Mouse (Mus musculus): ENCODE results near the gene Ccl2. TPM values are rescaled to one million over a fixed set of nuclear protein-coding genes. Genes with fewer than 3 reads are reported as not detected.

The Ccl2 gene
- polyA plus RNA-seq, 1 experiment from 2014 or later = 0.45 TPM

GRCm38 (mm10) chr11:82047746-82048415 lies 12.5 kb downstream of the Ccl2 start:
- ATAC-seq = no peak
- Histone ChIP-seq H3K4me2 (ENCODE audit: low read length) (no peak overlapping the region), H3K27me3 (replicated peaks; ENCODE audit: control insufficient read depth, insufficient read depth, low read length) (no peaks in the 10 kb centered on the region), H3K36me3 (ENCODE audit: control insufficient read depth, insufficient read depth, low read length) (no peaks in the 10 kb centered on the region), H3K9me3 (ENCODE audit: control insufficient read depth, low read length) (no peaks in the 10 kb centered on the region), H3K9ac (ENCODE audit: low read depth, low read length) (no peak overlapping the region), H3K4me1 (ENCODE audit: control insufficient read depth, insufficient read depth, low read depth, low read length) (no peaks in the 10 kb centered on the region), H3K27ac (ENCODE audit: low read depth, low read length) (no peak overlapping the region), H3K4me3 (ENCODE audit: low read length) (no peak overlapping the region)
- WGBS = 51% methylated on average over 6 of the region's 6 CpGs

GRCm38 (mm10) chr11:82053849-82054248 lies 18.5 kb downstream of the Ccl2 start:
- Histone ChIP-seq H3K9ac (ENCODE audit: low read depth, low read length) (no peak overlapping the region), H3K27ac (ENCODE audit: low read depth, low read length) (no peak overlapping the region), H3K4me2 (ENCODE audit: low read length) (no peak overlapping the region), H3K27me3 (replicated peaks; ENCODE audit: control insufficient read depth, insufficient read depth, low read length) (no peaks in the 10 kb centered on the region), H3K9me3 (ENCODE audit: control insufficient read depth, low read length) (no peaks in the 10 kb centered on the region), H3K4me3 (ENCODE audit: low read length) (no peak overlapping the region), H3K4me1 (ENCODE audit: control insufficient read depth, insufficient read depth, low read depth, low read length) (no peaks in the 10 kb centered on the region), H3K36me3 (ENCODE audit: control insufficient read depth, insufficient read depth, low read length) (no peaks in the 10 kb centered on the region)
- no peak for ATAC-seq
- 88% methylated on average over 7 of the region's 7 CpGs for WGBS

- no peak within 1 kb of the TSS for H3K4me3 ChIP-seq (ENCODE audit: low read length)
- 78% methylated on average over 6 of the region's 6 CpGs for WGBS
- no peak within 1 kb of the TSS for H3K4me2 ChIP-seq (ENCODE audit: low read length)
- no peak within 1 kb of the TSS for H3K9ac ChIP-seq (ENCODE audit: low read depth, low read length)
- H3K4me1 ChIP-seq (ENCODE audit: control insufficient read depth, insufficient read depth, low read depth, low read length) = no peaks in the 10 kb centered on the region
- no peak for ATAC-seq
- H3K36me3 ChIP-seq (ENCODE audit: control insufficient read depth, insufficient read depth, low read length) = no peaks in the 10 kb centered on the region
- H3K9me3 ChIP-seq (ENCODE audit: control insufficient read depth, low read length) = no peaks in the 10 kb centered on the region
- no peaks in the 10 kb centered on the region for H3K27me3 ChIP-seq (replicated peaks; ENCODE audit: control insufficient read depth, insufficient read depth, low read length)
- H3K27ac ChIP-seq (ENCODE audit: low read depth, low read length) = no peak within 1 kb of the TSS
Measured at GRCm38 (mm10) chr11:82057646-82058045, 22.3 kb downstream of the Ccl2 start, which contains the start of gene Ccl11. TSS of gene Ccl11 (plus strand) at chr11:82057823.

- H3K9ac ChIP-seq (ENCODE audit: low read depth, low read length) = no peak overlapping the region
- H3K27me3 ChIP-seq (replicated peaks; ENCODE audit: control insufficient read depth, insufficient read depth, low read length) = no peaks in the 10 kb centered on the region
- H3K4me1 ChIP-seq (ENCODE audit: control insufficient read depth, insufficient read depth, low read depth, low read length) = no peaks in the 10 kb centered on the region
- no peak overlapping the region for H3K27ac ChIP-seq (ENCODE audit: low read depth, low read length)
- H3K4me3 ChIP-seq (ENCODE audit: low read length) = no peak overlapping the region
- no peak overlapping the region for H3K4me2 ChIP-seq (ENCODE audit: low read length)
- ATAC-seq = no peak
- H3K9me3 ChIP-seq (ENCODE audit: control insufficient read depth, low read length) = no peaks in the 10 kb centered on the region
- 83% methylated on average over 3 of the region's 3 CpGs for WGBS
- no peaks in the 10 kb centered on the region for H3K36me3 ChIP-seq (ENCODE audit: control insufficient read depth, insufficient read depth, low read length)
Measured at GRCm38 (mm10) chr11:82062226-82062625, 26.9 kb downstream of the Ccl2 start.

- Histone ChIP-seq H3K4me2 (ENCODE audit: low read length) (no peak overlapping the region), H3K27ac (ENCODE audit: low read depth, low read length) (no peak overlapping the region), H3K4me3 (ENCODE audit: low read length) (no peak overlapping the region), H3K9ac (ENCODE audit: low read depth, low read length) (no peak overlapping the region), H3K4me1 (ENCODE audit: control insufficient read depth, insufficient read depth, low read depth, low read length) (no peaks in the 10 kb centered on the region), H3K27me3 (replicated peaks; ENCODE audit: control insufficient read depth, insufficient read depth, low read length) (no peaks in the 10 kb centered on the region), H3K36me3 (ENCODE audit: control insufficient read depth, insufficient read depth, low read length) (no peaks in the 10 kb centered on the region), H3K9me3 (ENCODE audit: control insufficient read depth, low read length) (no peaks in the 10 kb centered on the region)
- ATAC-seq = no peak
- WGBS = 79% methylated on average over 2 of the region's 2 CpGs
Measured at GRCm38 (mm10) chr11:82063454-82063853, 28.1 kb downstream of the Ccl2 start.

- Histone ChIP-seq H3K36me3 (ENCODE audit: control insufficient read depth, insufficient read depth, low read length) (no peaks in the 10 kb centered on the region), H3K9me3 (ENCODE audit: control insufficient read depth, low read length) (no peaks in the 10 kb centered on the region), H3K27ac (ENCODE audit: low read depth, low read length) (no peak overlapping the region), H3K4me1 (ENCODE audit: control insufficient read depth, insufficient read depth, low read depth, low read length) (no peaks in the 10 kb centered on the region), H3K4me3 (ENCODE audit: low read length) (no peak overlapping the region), H3K9ac (ENCODE audit: low read depth, low read length) (no peak overlapping the region), H3K27me3 (replicated peaks; ENCODE audit: control insufficient read depth, insufficient read depth, low read length) (no peaks in the 10 kb centered on the region), H3K4me2 (ENCODE audit: low read length) (no peak overlapping the region)
- WGBS = 79% methylated on average over 7 of the region's 7 CpGs
- ATAC-seq = no peak
Measured at GRCm38 (mm10) chr11:82066953-82067571, 31.7 kb downstream of the Ccl2 start.

- Histone ChIP-seq H3K4me3 (ENCODE audit: low read length) (no peak overlapping the region), H3K27ac (ENCODE audit: low read depth, low read length) (no peak overlapping the region), H3K27me3 (replicated peaks; ENCODE audit: control insufficient read depth, insufficient read depth, low read length) (no peaks in the 10 kb centered on the region), H3K4me2 (ENCODE audit: low read length) (no peak overlapping the region), H3K4me1 (ENCODE audit: control insufficient read depth, insufficient read depth, low read depth, low read length) (no peaks in the 10 kb centered on the region), H3K36me3 (ENCODE audit: control insufficient read depth, insufficient read depth, low read length) (no peaks in the 10 kb centered on the region), H3K9ac (ENCODE audit: low read depth, low read length) (no peak overlapping the region), H3K9me3 (ENCODE audit: control insufficient read depth, low read length) (no peaks in the 10 kb centered on the region)
- WGBS = 73% methylated on average over 3 of the region's 3 CpGs
- ATAC-seq = no peak
Measured at GRCm38 (mm10) chr11:82071076-82071475, 35.7 kb downstream of the Ccl2 start.

GRCm38 (mm10) chr11:82072374-82072773 lies 37.0 kb downstream of the Ccl2 start:
- no peak overlapping the region for H3K9ac ChIP-seq (ENCODE audit: low read depth, low read length)
- no peaks in the 10 kb centered on the region for H3K4me1 ChIP-seq (ENCODE audit: control insufficient read depth, insufficient read depth, low read depth, low read length)
- H3K27ac ChIP-seq (ENCODE audit: low read depth, low read length) = no peak overlapping the region
- H3K4me2 ChIP-seq (ENCODE audit: low read length) = no peak overlapping the region
- no peaks in the 10 kb centered on the region for H3K36me3 ChIP-seq (ENCODE audit: control insufficient read depth, insufficient read depth, low read length)
- no peak overlapping the region for H3K4me3 ChIP-seq (ENCODE audit: low read length)
- no peaks in the 10 kb centered on the region for H3K9me3 ChIP-seq (ENCODE audit: control insufficient read depth, low read length)
- ATAC-seq = no peak
- 88% methylated on average over 1 of the region's 1 CpGs for WGBS
- no peaks in the 10 kb centered on the region for H3K27me3 ChIP-seq (replicated peaks; ENCODE audit: control insufficient read depth, insufficient read depth, low read length)

- H3K9me3 ChIP-seq (ENCODE audit: control insufficient read depth, low read length) = no peaks in the 10 kb centered on the region
- no peaks in the 10 kb centered on the region for H3K4me1 ChIP-seq (ENCODE audit: control insufficient read depth, insufficient read depth, low read depth, low read length)
- H3K36me3 ChIP-seq (ENCODE audit: control insufficient read depth, insufficient read depth, low read length) = no peaks in the 10 kb centered on the region
- no peak overlapping the region for H3K9ac ChIP-seq (ENCODE audit: low read depth, low read length)
- H3K4me2 ChIP-seq (ENCODE audit: low read length) = no peak overlapping the region
- ATAC-seq = no peak
- WGBS = 82% methylated on average over 3 of the region's 3 CpGs
- H3K27ac ChIP-seq (ENCODE audit: low read depth, low read length) = no peak overlapping the region
- H3K27me3 ChIP-seq (replicated peaks; ENCODE audit: control insufficient read depth, insufficient read depth, low read length) = no peaks in the 10 kb centered on the region
- no peak overlapping the region for H3K4me3 ChIP-seq (ENCODE audit: low read length)
Measured at GRCm38 (mm10) chr11:82072984-82073383, 37.6 kb downstream of the Ccl2 start.

All from hindbrain, embryonic 16.5 days (tissue).